Mouse (Mus musculus): ENCODE data around the gene Sez6l. TPM values are rescaled to one million over a fixed set of nuclear protein-coding genes. Genes with fewer than 3 reads are reported as not detected.

Gene Sez6l
- polyA plus RNA-seq, 1 experiment from 2014 or later = 28.4 TPM

DNA sequence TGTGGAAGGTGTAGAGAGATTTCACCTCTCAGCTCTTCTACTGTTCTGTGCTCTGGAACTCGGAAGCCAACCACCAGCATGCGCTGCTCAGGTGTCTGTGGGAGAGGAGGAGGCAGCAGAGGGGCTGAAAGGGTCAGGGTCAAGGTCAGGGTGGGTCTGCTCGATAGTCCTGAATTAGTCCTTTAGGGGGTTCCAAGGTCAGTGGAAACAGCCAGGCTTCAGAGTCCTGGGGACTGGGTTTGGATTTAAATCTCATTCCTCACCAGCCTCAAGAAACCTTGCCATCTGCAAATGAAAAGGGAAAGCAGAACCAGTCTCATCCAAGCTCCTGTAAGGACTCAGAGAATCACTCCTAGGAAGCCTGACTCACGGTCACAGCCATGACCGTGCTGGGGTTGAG is 67.1 kb downstream of the Sez6l start:
- ATAC-seq (ENCODE audit: low FRiP score) = no peak
- Histone ChIP-seq H3K9me3 (no peaks in the 10 kb centered on the region), H3K27me3 (0 out of 2 replicates have a peak, but pooled peaks cover 3% of the 10 kb centered on the region), H3K36me3 (no peaks in the 10 kb centered on the region), H3K4me1 (replicated peaks) (peaks cover 39% of the 10 kb centered on the region), H3K4me3 (no peak overlapping the region), H3K9ac (no peak overlapping the region), H3K27ac (0 out of 2 replicates have a peak overlapping the region, but pooled peaks have one; percentile 30), H3K4me2 (no peak overlapping the region)
- 74% methylated on average over 5 of the region's 5 CpGs for WGBS

DNA sequence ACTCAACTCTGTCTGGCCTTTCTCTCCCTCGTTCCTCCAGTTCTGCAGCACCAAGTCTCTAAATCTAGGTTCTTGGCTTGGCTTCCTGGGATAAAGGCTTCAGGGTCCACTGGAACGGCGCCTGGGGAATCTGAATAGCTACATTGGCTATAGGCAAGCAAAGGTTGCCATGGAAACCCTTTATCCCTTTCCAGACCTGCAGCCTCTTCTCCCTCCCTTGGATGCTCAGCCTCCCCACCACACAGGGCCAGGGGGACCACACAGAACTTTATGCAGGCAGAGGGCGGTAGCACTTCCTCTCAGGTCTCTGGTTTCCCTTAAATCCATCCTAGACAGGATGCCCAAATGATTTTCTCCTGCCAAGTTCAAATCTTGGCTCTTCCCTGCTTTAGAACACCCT is 71.4 kb downstream of the Sez6l start:
- Histone ChIP-seq H3K27me3 (0 out of 2 replicates have a peak, but pooled peaks cover 3% of the 10 kb centered on the region), H3K4me3 (no peak overlapping the region), H3K36me3 (no peaks in the 10 kb centered on the region), H3K9ac (no peak overlapping the region; the same call in 1 of the 2 replicates), H3K9me3 (no peaks in the 10 kb centered on the region), H3K27ac (peak overlapping the region; percentile 70), H3K4me2 (no peak overlapping the region), H3K4me1 (replicated peaks) (peaks cover 35% of the 10 kb centered on the region)
- 23% methylated on average over 4 of the region's 4 CpGs for WGBS
- 0 out of 2 replicates have a peak, but pooled peaks have one; percentile 58 for ATAC-seq (ENCODE audit: low FRiP score)

DNA sequence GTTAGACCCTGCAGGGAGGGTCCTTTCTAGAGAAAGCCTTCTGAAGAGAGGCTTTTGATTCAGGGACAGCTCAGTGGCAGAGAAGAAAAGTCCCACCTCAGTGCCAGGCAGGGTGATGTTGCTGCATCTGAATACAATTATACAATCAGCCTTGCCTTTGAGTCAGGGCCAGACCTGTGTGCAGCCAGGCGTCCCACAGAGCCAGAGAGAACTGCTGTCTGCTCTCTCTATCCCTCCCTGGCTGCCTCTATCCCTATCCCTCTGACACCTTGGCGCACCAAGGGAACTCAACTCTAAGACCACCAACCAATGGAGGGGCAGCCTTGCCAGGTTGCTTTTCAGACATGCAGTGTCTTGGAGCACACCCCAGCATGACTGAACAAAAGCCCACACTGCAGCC is 75.6 kb downstream of the Sez6l start:
- Histone ChIP-seq H3K4me1 (replicated peaks) (peaks cover 54% of the 10 kb centered on the region), H3K27me3 (no peaks in the 10 kb centered on the region), H3K27ac (peak overlapping the region; percentile 80), H3K36me3 (no peaks in the 10 kb centered on the region), H3K4me2 (no peak overlapping the region), H3K9me3 (no peaks in the 10 kb centered on the region), H3K9ac (peak overlapping the region; percentile 9; the same call in 1 of the 2 replicates), H3K4me3 (no peak overlapping the region)
- no peak for ATAC-seq (ENCODE audit: low FRiP score)
- 48% methylated on average over 2 of the region's 2 CpGs for WGBS

DNA sequence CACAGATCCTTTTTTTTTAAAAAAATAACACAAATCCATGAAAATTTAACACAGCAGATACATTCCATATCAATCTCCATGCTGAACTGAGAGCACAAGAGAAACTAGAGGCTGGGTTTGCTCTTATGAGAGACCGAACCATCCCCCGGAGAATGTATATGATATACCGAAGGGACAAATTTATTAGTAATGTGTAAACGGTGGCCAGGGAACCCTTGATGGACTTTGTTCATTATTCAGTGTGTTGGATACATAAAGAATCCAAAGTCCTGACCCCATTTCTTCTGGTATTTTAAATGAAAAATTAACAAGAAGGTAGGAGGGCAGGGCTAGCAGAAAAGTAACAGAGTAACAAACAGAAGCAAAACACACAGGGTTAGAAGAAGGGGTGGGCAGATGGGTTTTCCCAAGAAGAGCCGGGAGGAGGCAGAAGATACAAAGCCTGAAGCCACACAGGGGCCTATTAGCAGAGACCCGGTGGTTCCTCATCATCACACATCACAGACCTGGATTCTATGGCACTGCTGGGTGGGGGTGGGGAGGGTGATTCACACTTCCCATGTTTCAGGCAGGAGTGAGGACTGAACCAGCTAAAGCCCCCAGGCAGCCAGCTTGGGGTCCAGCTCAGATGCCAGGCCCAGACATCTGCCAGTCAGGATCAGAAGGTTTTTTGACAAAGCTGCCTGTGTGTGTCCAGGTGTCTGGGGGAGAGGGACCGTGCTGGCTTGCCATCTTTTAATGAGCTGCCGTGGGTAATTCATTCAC is 76.9 kb downstream of the Sez6l start:
- H3K27ac ChIP-seq = peak overlapping the region; percentile 80
- H3K36me3 ChIP-seq = no peaks in the 10 kb centered on the region
- H3K9me3 ChIP-seq = no peaks in the 10 kb centered on the region
- peak; percentile 34; the same call in 1 of the 2 replicates for ATAC-seq (ENCODE audit: low FRiP score)
- peaks cover 43% of the 10 kb centered on the region for H3K4me1 ChIP-seq (replicated peaks)
- no peaks in the 10 kb centered on the region for H3K27me3 ChIP-seq
- peak overlapping the region; percentile 58 for H3K9ac ChIP-seq
- WGBS = 54% methylated on average over 8 of the region's 8 CpGs
- no peak overlapping the region for H3K4me3 ChIP-seq
- H3K4me2 ChIP-seq = no peak overlapping the region

DNA sequence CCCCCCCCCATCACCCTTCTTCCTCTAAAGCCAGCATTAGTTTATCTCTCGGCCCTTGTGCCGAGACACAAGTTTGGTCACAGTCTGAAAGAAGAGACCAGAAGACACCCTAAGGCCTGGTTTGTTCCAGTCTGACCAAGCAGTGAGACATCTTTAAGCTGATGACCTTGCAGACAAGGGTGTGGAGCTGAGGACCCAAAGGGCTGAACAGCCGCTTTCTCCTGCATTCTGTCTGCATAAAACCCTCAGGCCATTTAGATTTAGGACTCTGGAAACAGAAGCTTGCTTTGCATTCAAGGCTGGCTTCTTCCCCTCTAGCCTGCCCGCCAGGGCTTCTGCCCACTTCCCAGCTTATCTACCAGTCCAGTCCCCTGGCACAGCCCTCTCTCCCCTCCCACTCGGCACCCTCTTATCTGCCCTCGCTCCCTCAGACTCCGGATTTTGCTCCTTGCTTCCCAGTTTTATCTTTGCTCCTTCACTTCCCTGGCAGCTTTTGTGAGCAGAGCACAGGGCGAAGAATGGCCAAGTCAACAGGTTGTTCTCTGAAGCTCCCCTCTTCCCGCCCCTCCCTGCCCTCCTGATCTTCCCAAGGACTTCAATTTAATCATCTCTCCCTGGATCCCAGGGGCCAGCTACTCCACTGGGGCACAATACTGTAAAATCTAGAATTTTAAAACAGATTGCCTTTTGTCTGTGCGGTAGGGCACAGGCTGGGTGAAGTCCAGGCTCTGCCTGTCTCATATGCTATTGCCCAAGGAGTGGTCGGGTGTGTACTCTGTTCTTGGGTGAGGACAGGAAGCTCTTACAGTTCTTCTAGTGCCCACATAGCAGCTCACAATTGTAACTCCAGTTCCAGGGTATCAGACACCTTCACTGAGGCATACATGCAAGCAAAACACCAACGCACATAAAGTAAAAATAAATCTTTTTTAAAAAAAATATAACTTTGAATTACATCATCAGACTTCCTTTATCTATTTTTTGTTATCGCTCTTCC is 77.8 kb downstream of the Sez6l start:
- ATAC-seq (ENCODE audit: low FRiP score) = no peak
- Histone ChIP-seq H3K9ac (no peak overlapping the region), H3K27me3 (no peaks in the 10 kb centered on the region), H3K4me3 (no peak overlapping the region), H3K4me1 (replicated peaks) (peaks cover 43% of the 10 kb centered on the region), H3K36me3 (no peaks in the 10 kb centered on the region), H3K27ac (no peak overlapping the region), H3K9me3 (no peaks in the 10 kb centered on the region), H3K4me2 (no peak overlapping the region)
- WGBS = 79% methylated on average over 13 of the region's 13 CpGs

DNA sequence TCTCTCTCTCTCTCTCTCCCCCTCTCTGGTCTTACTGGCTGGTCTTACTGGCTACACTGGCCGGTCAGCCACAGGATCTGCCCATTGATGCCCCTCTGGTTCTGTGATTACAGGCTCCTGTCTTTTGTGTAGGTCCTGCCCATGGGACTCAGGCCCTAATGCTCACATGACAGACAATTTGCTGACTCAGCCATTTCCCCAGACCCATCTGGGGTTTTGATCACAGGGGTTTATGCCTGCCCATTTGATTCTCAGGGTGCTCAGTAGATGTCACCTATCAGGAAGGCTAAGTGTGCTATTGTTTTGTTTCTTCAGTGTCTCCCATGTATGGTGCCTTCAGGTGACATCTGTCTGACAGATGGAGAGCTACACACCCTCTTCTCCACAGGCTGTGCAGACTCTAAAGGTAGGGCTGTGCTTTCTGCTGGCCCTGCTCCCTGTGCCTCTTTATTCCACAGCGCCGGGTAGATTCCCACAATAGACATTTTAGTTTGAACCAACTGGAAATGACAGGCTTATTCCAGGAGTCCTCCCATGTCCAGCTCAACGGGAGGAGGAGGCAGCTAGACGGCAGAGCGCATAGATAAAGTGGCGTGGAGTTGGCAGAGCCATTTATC is 80.1 kb downstream of the Sez6l start:
- WGBS = 71% methylated on average over 7 of the region's 7 CpGs

DNA sequence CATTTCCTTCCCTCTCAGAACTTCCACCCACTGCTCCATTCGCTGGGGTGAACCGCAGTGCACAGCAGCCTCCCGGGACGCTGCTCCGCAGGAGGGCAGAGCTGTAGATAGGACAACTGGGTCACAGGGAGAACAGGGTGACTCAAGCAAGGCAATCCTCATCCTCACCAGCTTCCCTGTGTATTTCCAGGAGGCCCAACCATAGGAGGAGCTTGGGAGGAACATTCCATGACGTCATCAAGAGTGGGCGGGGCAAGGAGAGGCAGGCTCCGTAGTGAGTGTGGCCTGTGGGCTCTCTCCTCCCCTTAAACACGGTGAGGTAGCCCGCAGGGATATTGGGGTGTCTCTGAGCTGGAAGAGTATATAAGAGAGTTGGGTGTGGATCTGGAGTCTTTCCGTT is 83.5 kb downstream of the Sez6l start:
- no peak overlapping the region for H3K4me2 ChIP-seq
- no peak overlapping the region for H3K4me3 ChIP-seq
- H3K36me3 ChIP-seq = no peaks in the 10 kb centered on the region
- no peaks in the 10 kb centered on the region for H3K27me3 ChIP-seq
- 0 out of 2 replicates have a peak overlapping the region, but pooled peaks have one; percentile 29 for H3K9ac ChIP-seq
- peaks cover 38% of the 10 kb centered on the region for H3K4me1 ChIP-seq (replicated peaks)
- no peaks in the 10 kb centered on the region for H3K9me3 ChIP-seq
- WGBS = 29% methylated on average over 11 of the region's 11 CpGs
- no peak for ATAC-seq (ENCODE audit: low FRiP score)
- H3K27ac ChIP-seq = peak overlapping the region; percentile 75

More for the DNA sequence above, 80.1 kb downstream of the Sez6l start:
- peak overlapping the region; percentile 6; the same call in 1 of the 2 replicates for H3K27ac ChIP-seq
- H3K4me1 ChIP-seq (replicated peaks) = peaks cover 59% of the 10 kb centered on the region
- no peaks in the 10 kb centered on the region for H3K27me3 ChIP-seq
- ATAC-seq (ENCODE audit: low FRiP score) = no peak
- H3K9me3 ChIP-seq = no peaks in the 10 kb centered on the region
- no peak overlapping the region for H3K9ac ChIP-seq
- no peak overlapping the region for H3K4me3 ChIP-seq
- H3K4me2 ChIP-seq = no peak overlapping the region
- no peaks in the 10 kb centered on the region for H3K36me3 ChIP-seq

DNA sequence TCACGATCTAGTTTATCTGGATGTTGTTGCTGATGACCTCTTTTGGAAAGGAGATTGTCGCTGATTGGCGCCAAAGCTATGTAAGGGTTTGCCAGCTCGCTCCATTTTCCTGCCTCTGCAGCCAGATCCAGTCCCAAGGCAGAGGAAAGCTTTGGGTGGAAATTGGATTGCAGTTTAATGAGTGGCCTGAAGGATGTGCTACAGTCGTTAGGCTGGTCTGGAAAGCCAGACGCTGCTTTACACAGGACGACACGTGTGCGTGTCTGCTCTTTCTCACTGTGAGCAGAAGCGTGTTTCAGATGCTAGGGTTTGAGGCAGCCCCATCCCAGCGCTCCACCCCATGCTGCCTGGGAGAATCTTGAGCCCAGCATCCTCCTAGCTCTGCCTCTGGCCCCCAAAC is 85.5 kb downstream of the Sez6l start:
- Histone ChIP-seq H3K9ac (no peak overlapping the region), H3K27ac (no peak overlapping the region), H3K4me1 (replicated peaks) (peaks cover 33% of the 10 kb centered on the region), H3K27me3 (peaks cover 5% of the 10 kb centered on the region; the same call in 1 of the 2 replicates), H3K4me2 (no peak overlapping the region), H3K9me3 (no peaks in the 10 kb centered on the region), H3K4me3 (no peak overlapping the region), H3K36me3 (no peaks in the 10 kb centered on the region)
- 55% methylated on average over 11 of the region's 11 CpGs for WGBS
- ATAC-seq (ENCODE audit: low FRiP score) = no peak

DNA sequence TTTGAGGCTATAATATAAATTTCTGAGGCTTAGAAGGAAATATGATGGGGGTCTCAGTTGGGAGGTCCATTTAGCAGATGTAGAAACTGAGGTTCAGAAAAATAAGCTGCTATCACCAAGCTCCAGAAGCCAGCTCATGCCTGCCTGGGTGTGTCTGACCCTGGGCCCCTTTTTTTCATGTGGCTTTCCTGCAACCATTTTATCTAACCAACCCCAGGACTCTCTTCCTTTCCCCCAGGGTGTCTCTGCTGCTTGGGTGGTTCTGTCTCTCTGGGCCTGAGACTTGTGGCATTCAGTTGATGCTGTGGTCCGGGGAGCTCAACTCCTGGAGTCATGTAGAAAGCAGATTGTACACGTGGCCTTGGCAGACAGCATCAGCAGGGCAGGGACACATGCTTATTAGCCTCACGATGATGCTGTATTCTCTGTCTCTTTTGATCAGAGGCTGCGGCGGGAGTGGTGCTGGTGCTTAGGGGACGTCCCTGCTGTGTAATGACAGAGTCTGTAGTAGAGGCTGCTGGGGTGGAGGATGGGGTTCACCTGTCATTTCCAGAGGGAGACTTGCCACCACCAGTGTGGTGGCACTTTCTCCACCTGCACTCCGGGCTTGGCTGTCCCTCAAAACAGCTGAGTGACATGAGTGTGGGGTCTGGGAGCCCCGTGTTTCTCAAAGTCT is 88.7 kb downstream of the Sez6l start:
- Histone ChIP-seq H3K27me3 (peaks cover 12% of the 10 kb centered on the region; the same call in 1 of the 2 replicates), H3K4me2 (no peak overlapping the region), H3K36me3 (no peaks in the 10 kb centered on the region), H3K9ac (no peak overlapping the region), H3K4me3 (no peak overlapping the region), H3K9me3 (no peaks in the 10 kb centered on the region), H3K27ac (0 out of 2 replicates have a peak overlapping the region, but pooled peaks have one; percentile 9), H3K4me1 (replicated peaks) (peaks cover 48% of the 10 kb centered on the region)
- WGBS = 55% methylated on average over 8 of the region's 8 CpGs
- ATAC-seq (ENCODE audit: low FRiP score) = no peak

DNA sequence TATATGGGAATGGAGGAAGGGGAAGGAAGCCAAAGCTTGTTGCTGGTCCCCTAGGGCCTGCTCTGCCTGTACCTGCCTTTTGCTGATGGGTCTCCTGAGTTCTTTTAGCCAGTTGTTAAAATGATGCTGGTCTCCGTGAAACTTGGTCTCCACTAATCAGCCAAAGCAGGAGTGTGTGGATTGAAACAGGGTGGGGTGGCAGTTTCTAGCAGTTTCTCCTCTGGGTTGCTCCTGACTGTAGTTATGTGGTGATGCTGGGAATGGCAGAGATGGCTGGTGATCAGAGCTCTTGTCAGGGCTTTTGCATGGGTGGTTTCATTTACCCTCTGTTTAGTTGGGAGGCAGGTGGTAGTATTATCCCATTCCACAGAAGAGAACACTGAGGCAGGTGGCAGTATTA is 89.5 kb downstream of the Sez6l start:
- H3K27ac ChIP-seq = no peak overlapping the region
- H3K27me3 ChIP-seq = peaks cover 12% of the 10 kb centered on the region; the same call in 1 of the 2 replicates
- no peaks in the 10 kb centered on the region for H3K36me3 ChIP-seq
- no peak overlapping the region for H3K9ac ChIP-seq
- H3K4me2 ChIP-seq = no peak overlapping the region
- no peak overlapping the region for H3K4me3 ChIP-seq
- H3K4me1 ChIP-seq (replicated peaks) = peaks cover 48% of the 10 kb centered on the region
- ATAC-seq (ENCODE audit: low FRiP score) = no peak
- WGBS = 79% methylated on average over 1 of the region's 1 CpGs
- no peaks in the 10 kb centered on the region for H3K9me3 ChIP-seq

DNA sequence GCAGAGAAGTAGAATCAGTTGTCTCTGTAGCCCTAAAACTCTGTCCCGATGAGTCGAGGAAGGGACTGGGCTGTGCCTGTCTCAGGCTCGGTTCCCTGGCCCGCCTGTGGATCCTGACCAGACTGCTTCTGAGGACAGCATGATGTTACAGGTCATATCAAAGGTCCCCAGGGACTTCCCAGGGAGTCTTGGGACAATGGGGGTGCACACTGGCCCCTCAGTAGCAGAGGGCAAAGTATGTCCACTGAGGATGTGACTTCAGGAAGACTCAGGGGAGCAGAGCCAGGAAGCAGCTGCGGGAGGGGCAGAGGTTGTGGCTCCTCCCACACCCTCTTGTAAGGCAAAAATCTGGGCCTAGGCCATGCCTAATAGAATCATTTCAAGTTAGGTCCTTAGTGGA is 90.6 kb downstream of the Sez6l start:
- peaks cover 12% of the 10 kb centered on the region; the same call in 1 of the 2 replicates for H3K27me3 ChIP-seq
- no peak overlapping the region for H3K4me3 ChIP-seq
- ATAC-seq (ENCODE audit: low FRiP score) = no peak
- H3K4me2 ChIP-seq = no peak overlapping the region
- H3K9ac ChIP-seq = no peak overlapping the region
- H3K27ac ChIP-seq = no peak overlapping the region
- no peaks in the 10 kb centered on the region for H3K9me3 ChIP-seq
- H3K4me1 ChIP-seq (replicated peaks) = peaks cover 52% of the 10 kb centered on the region
- 67% methylated on average over 5 of the region's 5 CpGs for WGBS
- no peaks in the 10 kb centered on the region for H3K36me3 ChIP-seq

Measured in hindbrain, embryonic 13.5 days (tissue).